Mouse (Mus musculus) small intestine, adult 2 months (tissue): Measurements from ENCODE around the gene Crhbp. TPM values are rescaled to one million over a fixed set of nuclear protein-coding genes. Genes with fewer than 3 reads are reported as not detected.

Experiments used
- H3K27ac ChIP-seq: fragments of 200-500 bp; 2 replicates; pipeline ENCODE4 v1.5.1; 2012; ENCODE audit warnings: low read depth, low read length, control low read depth, inconsistent platforms; ENCODE audit not compliant: insufficient read depth
- H3K27me3 ChIP-seq: fragments of 200-500 bp; 2 replicates; pipeline ENCODE4 v1.6.1; 2012; ENCODE audit warnings: mild to moderate bottlenecking, moderate library complexity, low read length, inconsistent platforms; ENCODE audit not compliant: control insufficient read depth, insufficient read depth
- H3K36me3 ChIP-seq: fragments of 200-500 bp; 2 replicates; pipeline ENCODE4 v1.6.1; 2012; ENCODE audit warnings: mild to moderate bottlenecking, low read length, control low read depth, inconsistent platforms; ENCODE audit not compliant: control insufficient read depth, insufficient read depth
- H3K4me1 ChIP-seq: fragments of 200-500 bp; 2 replicates; pipeline ENCODE4 v1.6.1; 2012; ENCODE audit warnings: low read length, inconsistent platforms, mixed read lengths; ENCODE audit not compliant: control insufficient read depth, insufficient read depth, insufficient read length
- H3K4me3 ChIP-seq: fragments of 200-500 bp; 2 replicates; pipeline ENCODE4 v1.5.1; 2012; ENCODE audit warnings: low read depth, mild to moderate bottlenecking, control low read depth, inconsistent platforms, low read length, moderate library complexity
- CTCF ChIP-seq: fragments of 200-500 bp; IDR thresholded peaks from 2 replicates; pipeline ENCODE4 v1.5.1; 2012; ENCODE audit warnings: low read depth, mild to moderate bottlenecking, control low read depth, inconsistent platforms, low read length, moderate library complexity, mixed read lengths; ENCODE audit not compliant: insufficient replicate concordance, insufficient read length; ENCODE audit errors: extremely low read depth
- POLR2A ChIP-seq: fragments of 200-500 bp; IDR thresholded peaks from 2 replicates; pipeline ENCODE4 v1.6.1; 2012; ENCODE audit warnings: low read depth, mild to moderate bottlenecking, control low read depth, inconsistent platforms, low read length, moderate library complexity
- WGBS: fragments of 180-500 bp; shearing (Covaris S2); methylation state at CpG from one replicate; pipeline ENCODE4 v1.1.7; 2018; 5-methylcytosine and 5-hydroxymethylcytosine counted together
- polyA plus RNA-seq: library from polyadenylated mRNA; depleted of rRNA; stranded (reverse); fragments of >200 nt; gene quantifications from 2 replicates; pipeline ENCODE4 v1.2.3, GENCODE M21; 2012; rRNA removed

Gene Crhbp
- not detected in 2 replicates for polyA plus RNA-seq

DNA sequence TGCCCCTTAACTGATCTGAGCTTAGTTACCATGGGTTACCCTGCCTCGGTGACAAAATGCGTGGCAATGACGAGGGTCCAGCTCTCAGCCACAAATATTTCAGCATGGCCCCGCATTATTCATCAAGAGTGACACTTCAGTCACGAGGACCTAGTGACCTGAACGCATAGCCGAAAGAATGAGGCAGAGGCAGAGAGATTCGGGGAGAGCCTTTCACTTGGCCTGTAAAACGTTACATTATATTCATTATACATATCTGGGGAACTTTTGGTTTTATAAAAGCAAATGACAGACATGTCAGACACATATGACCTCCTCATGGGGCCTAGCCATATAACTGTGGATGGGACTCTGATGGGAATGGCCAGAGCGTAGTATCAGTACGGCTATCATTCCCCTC, at the start of gene Crhbp:
Crhbp (minus strand) TSS at position 101 of the 400 bp plus-strand sequence.
- Histone ChIP-seq H3K4me3 (0 out of 2 replicates have a peak within 1 kb of the TSS, but pooled peaks have one; percentile 0), H3K27me3 (peaks cover 17% of the 10 kb centered on the region), H3K36me3 (no peaks in the 10 kb centered on the region), H3K4me1 (0 out of 2 replicates have a peak, but pooled peaks cover 4% of the 10 kb centered on the region), H3K27ac (no peak within 1 kb of the TSS)
- TF ChIP-seq CTCF (no peak), POLR2A (no peak)
- 77% methylated on average over 11 of the region's 11 CpGs for WGBS

DNA sequence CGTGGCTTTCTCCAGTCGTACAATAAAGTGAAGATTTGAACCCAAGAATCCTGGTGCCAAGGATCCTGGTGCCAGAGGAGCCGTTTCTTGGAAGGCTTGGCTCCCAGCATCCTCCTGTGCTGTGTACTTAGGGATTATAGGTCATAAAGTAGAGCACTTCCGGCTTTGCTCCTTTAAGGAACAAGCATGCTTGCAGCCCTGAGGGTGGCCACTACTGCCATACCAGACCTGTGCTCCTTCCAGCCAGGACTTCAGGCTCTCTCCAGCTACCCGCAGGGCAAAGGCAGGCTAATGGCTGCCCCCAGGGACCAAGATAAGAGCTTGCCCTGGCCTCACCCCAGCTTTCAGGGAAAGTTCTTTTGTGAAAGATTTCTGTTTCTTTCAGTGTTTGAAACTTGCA, 48.6 kb upstream of the Crhbp start:
- Histone ChIP-seq H3K36me3 (no peaks in the 10 kb centered on the region), H3K4me1 (peaks cover 19% of the 10 kb centered on the region), H3K27ac (no peak overlapping the region), H3K27me3 (no peaks in the 10 kb centered on the region), H3K4me3 (no peak overlapping the region)
- WGBS = 24% methylated on average over 5 of the region's 5 CpGs
- TF ChIP-seq POLR2A (no peak), CTCF (no peak)

DNA sequence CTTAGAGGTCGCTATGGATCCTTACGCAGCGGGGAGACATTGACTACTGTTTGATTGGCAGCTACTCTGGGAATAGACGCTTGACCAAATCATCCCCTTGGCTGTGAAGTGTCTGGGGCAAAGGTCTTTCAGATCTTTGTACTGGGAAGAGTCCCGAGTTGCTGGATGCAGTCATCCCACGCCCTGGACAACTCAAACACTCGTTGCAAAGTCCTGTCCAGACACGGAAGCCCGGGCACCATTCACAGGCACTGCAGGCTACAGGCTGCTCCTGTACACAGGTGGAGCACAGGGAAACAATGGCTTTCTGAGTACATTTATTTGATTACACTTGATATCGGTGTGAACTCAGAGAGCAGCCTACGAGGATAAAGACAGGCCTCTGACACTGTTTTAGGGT, 46.6 kb upstream of the Crhbp start:
- peak overlapping the region; percentile 73 for H3K27ac ChIP-seq
- no peak for TF ChIP-seq CTCF
- no peak for TF ChIP-seq POLR2A
- no peaks in the 10 kb centered on the region for H3K27me3 ChIP-seq
- no peak overlapping the region for H3K4me3 ChIP-seq
- H3K4me1 ChIP-seq = peaks cover 21% of the 10 kb centered on the region
- H3K36me3 ChIP-seq = no peaks in the 10 kb centered on the region
- 25% methylated on average over 11 of the region's 11 CpGs for WGBS

DNA sequence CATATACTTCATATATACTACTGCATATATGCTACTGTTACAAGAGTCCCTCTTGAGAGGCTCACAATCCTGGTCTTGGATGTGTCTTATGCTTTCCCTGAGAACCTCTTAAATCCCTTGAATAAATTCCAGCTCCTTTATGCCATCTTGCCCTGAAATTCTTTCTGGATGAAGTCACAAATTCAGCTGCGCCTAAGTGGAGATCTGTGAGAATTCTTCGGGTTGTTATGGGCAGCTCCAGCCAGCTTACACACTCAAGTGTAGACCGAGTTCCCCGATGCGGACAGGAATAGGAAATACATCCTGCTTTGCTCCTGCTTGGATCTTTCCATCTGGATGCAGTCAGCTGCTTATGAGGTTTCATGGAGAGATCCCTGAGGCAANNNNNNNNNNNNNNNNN, 39.9 kb upstream of the Crhbp start:
- no peak overlapping the region for H3K4me3 ChIP-seq
- no peaks in the 10 kb centered on the region for H3K27me3 ChIP-seq
- WGBS = 64% methylated on average over 5 of the region's 5 CpGs
- no peak overlapping the region for H3K27ac ChIP-seq
- TF ChIP-seq CTCF (no peak), POLR2A (no peak)
- H3K36me3 ChIP-seq = no peaks in the 10 kb centered on the region
- H3K4me1 ChIP-seq = peaks cover 3% of the 10 kb centered on the region; the same call in 1 of the 2 replicates

DNA sequence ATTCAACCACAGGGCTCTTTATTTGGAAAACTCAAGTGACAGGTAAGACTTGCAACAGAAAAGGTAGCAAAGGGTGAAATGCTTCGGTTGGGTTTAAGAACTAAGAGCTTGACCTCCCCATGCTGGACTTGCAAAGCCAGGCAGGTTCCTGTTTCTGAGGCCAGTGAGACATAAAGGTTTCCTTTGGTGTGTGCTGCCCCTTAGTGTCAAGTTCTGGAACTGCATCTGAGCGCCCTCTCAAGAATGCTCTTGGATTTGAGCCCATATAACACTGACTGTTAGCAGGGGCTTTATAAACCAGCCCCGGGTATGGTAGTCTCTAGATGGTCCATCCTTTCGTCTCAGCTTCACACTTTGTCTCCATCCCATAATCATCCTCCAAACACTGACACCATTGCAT, 36.7 kb upstream of the Crhbp start:
- WGBS = 4% methylated on average over 4 of the region's 4 CpGs
- Histone ChIP-seq H3K27me3 (no peaks in the 10 kb centered on the region), H3K4me1 (no peaks in the 10 kb centered on the region), H3K4me3 (no peak overlapping the region), H3K27ac (no peak overlapping the region), H3K36me3 (no peaks in the 10 kb centered on the region)
- TF ChIP-seq POLR2A (no peak), CTCF (peak; percentile 68; the same call in 1 of the 2 replicates)

DNA sequence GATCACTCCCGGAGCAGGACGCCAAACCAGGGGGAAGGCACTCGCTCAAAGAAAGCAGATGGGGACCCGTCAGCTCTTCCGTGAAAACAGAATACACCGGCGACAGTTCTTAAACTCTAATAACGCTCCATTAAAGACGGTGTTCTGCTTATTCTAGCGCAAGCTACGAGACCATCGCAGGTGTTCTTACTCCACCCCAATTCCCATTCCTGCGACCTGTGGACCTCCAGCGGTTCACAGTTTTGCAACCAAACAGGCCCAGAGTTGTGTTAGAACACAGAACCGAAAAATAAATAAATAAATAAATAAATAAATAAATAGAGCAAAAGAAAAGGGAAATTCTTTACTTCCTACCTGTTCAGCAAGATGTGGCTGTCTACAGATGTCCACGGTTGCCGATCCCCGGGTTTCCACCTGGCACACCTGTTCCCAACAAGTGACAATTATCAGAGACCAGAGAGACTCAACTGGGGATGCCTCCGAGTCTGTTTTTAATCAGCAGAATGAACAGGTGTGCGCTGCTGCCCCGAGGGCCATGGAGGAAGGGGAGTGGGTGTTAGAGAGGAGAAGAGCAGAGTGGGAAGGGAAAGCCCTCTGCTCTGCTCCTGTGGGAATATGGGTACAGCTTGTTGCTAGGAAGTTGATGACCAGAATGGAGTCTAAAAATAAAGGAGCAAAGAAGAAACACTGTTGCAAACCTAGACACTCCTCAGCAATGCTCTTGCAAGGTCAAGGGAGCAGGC, 34.1 kb upstream of the Crhbp start, which contains the start of gene S100z:
S100z (minus strand) TSS at position 51 of the 743 bp plus-strand sequence.
- TF ChIP-seq CTCF (no peak), POLR2A (no peak)
- WGBS = 89% methylated on average over 21 of the region's 21 CpGs

GRCm38 (mm10) chr13:95477173-95477572, 32.4 kb upstream of the Crhbp start:
- H3K27ac ChIP-seq = no peak overlapping the region
- no peak overlapping the region for H3K4me3 ChIP-seq
- TF ChIP-seq POLR2A (no peak), CTCF (no peak)
- no peaks in the 10 kb centered on the region for H3K4me1 ChIP-seq
- WGBS = 52% methylated on average over 6 of the region's 6 CpGs
- H3K36me3 ChIP-seq = no peaks in the 10 kb centered on the region
- no peaks in the 10 kb centered on the region for H3K27me3 ChIP-seq

More for the DNA sequence above, 34.1 kb upstream of the Crhbp start, which contains the start of gene S100z:
- no peaks in the 10 kb centered on the region for H3K4me1 ChIP-seq
- H3K27me3 ChIP-seq = no peaks in the 10 kb centered on the region
- H3K4me3 ChIP-seq = no peak within 1 kb of the TSS
- no peak within 1 kb of the TSS for H3K27ac ChIP-seq
- no peaks in the 10 kb centered on the region for H3K36me3 ChIP-seq
